Mouse (Mus musculus): ENCODE measurements at regions not wholly inside any gene's neighbourhood (a gene's known extent, or its start where the extent isn't known, plus 50 kb on each side); places are given as distances from the start of the nearest gene placed in this dataset.

DNA sequence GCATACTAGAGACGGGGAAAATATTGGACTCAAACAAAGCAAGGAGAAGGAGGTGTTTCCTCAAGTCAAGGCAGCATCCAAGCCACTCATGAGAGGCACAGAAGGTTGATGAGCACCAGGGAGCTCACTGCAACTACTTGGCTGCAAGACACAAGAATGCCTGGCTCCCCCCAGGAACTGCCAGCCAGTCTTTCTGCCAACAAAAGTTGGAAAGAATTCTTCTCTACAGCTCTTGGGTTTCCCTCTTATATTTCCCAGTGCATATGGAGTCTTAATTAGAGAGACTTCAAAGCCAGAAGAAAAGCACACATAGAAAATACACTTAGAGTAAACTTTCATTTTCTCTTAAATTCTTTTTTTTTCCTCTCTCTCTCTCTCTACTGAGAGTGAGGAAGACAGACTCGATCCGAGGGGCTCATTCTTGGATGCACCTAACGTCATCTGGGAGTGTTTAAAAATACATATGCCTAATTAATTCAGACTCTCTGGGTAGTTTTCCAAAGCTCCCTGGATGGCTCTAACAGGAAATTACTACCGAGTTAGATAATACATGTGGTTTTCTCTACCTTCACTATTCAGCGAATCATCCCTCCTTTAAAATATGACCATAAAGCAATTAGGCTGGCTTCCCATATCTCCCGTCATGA, 222.7 kb downstream of the Fam84b start:
- no peak for DNase-seq (ENCODE audit: low spot score)

DNA sequence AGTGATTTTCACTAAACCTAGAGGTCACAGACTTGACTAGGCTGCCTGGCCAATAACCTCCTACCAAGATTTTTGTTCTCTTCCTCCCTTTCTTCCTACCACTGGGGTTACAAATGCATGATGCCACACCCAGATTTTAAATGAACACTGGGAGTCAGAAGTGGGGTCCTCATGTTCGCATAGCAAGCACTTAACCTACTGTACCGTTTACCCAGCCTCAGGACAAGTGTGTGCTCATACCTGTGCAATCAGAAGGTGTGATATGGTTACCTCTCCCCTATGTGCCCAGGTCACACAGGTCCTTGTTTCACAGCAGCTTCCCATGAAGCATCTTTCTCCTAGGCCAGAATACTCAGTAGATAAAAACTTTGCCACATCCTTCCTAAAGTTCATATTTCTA, 234.8 kb downstream of the Fam84b start:
- peak; percentile 4 for DNase-seq (ENCODE audit: low spot score)

DNA sequence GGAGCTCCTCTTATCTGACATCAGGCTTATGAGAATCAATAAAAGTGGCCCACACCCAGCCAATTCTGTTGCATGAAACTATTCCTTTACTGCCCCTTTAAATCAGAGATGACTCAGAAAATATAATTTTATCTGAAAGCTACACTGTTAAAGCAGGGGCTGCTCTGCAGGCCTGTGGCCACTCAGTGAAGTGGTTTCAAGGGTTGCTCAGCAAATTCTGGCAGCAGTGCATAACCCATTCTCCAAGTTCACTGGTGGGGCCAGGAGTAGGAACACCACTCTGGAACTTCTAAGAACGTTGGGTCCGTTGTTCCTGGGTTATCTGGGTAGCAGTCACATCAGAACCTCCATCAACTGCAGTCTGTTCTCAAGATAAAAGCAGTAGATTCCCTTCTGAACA, 236.2 kb downstream of the Fam84b start:
- DNase-seq (ENCODE audit: low spot score) = no peak

DNA sequence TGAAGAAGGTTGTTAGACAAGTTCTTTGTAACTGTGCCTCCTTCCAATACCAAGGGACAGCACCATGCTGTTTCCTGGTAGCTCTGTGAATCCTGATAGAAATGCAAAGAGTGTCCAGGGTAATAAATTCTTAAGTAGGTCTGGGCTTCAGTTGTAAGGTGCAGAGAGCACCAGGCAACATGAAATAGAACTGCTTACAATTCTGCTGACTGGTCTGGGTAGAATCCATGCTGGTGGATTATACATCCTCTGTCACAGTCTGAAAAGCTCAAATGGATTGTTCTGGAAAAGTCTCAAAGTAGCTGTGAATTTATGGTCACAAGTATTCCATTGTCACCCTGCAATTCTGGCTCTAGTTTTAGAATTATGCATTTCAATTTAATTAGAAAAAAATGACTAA, 251.7 kb downstream of the Fam84b start:
- no peak for DNase-seq (ENCODE audit: low spot score)

DNA sequence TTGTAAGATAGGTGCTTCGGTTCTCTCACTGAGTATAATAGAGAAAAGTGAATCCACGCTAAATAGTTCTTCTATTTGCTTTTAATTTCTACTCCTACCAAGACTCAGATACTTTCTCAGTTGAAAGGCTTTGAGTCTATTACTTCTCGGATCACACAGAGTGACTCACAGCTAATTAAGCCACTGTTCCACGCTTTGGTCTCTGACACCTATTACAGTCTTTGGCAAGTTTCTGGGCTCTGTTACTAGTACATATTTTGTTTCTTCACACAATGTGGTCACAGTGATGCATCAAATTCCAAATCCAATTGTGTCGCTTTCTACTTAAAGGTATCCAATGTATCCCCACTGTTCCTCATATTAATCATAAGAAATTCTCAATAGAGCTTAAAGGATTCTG, 276.5 kb downstream of the Fam84b start:
- DNase-seq (ENCODE audit: low spot score) = no peak

DNA sequence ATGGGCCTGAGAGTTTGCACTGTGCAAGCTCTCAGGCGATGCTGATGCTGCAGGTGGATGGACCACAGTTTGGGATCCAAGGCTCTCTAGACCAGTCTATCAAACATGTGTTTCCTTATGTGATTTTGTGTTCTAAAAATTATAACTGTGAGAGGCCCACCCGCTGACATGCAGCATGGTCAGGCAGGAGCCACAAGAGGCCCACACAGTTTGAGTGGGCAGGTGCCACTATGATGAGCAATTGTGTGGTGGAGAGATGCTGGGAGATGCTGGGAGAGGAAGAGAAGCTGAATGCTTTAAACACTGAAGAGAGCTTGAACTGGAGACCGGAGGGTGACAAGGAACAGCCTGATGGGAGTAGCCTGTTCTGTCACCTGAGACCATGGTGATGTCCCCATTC, 287.3 kb downstream of the Fam84b start:
- DNase-seq (ENCODE audit: low spot score) = no peak

DNA sequence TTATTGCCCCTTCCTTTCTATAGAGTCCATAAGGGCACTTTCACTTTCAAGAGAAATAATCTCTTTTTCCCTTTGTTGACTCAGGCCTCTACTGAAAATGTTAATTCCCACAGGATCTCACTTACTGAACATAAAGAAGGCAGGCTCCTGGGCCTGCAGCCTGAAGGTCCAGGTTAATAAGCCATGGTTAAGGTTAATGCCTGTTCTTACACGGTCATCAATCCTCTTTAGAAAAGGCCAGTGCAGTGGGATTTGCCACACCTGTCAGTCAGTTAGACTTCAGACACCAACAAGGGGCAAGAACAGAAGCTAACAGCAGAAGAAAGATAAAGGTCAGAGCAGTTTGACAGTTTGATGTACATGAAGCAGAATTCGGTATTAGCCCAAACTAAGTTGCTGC, 288.6 kb downstream of the Fam84b start:
- no peak for DNase-seq (ENCODE audit: low spot score)

DNA sequence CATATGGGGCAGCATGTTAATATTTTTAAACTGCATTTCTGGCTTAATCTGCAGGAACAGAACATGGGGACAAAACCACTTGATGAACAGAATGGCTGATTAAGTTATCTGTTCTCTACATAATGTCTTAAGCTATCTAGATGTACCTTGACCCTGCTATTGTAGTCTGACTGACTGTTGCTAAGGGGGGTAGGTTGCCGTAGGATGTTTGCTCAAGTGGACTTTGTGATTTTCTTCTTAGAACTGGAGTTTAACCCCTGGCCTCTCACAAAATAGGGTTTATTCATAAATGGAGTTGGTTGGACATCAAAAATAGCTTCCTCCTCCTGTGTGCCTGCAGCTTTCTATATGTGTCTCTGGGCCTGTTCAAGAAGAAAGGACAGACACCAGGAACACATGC, 292.9 kb downstream of the Fam84b start:
- DNase-seq (ENCODE audit: low spot score) = no peak

DNA sequence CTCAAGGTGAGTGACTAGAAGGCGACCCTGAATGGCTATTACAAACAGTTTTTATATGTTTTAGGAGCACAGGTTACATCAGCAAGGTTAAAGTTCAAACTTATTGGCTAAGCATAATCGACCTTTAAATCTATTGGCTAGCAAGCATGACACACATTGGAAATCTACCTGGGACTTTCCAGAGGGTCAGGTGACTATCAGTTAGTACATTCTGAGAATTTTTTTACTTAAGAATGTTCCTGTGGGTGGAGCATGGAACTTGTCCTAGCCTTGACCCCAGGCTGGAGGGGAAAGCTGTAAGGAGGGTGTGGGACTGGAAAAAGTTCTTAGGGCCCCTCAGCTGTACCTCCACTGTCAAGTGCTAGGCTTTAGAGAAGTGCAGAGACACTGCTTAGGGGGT, 297.9 kb downstream of the Fam84b start:
- DNase-seq (ENCODE audit: low spot score) = no peak

DNA sequence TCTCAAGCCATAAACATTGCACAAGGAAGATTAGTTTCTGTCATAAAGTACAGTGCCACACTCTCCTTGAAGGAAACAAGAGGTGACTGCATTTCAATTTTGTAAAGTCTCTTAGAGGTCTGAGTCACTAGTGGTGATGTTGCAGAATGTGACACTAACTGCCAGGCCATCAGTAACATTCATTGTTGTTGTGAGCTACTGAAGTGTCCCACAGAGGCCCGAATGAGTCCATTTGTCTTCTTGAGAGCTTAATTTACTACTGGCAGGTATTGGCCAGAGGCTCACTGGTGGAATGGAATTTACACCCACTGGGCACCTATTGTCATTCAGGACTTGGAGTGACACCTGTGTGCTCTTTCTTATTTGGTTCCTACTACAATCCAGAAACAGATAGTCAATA, 299.0 kb downstream of the Fam84b start:
- no peak for DNase-seq (ENCODE audit: low spot score)

DNA sequence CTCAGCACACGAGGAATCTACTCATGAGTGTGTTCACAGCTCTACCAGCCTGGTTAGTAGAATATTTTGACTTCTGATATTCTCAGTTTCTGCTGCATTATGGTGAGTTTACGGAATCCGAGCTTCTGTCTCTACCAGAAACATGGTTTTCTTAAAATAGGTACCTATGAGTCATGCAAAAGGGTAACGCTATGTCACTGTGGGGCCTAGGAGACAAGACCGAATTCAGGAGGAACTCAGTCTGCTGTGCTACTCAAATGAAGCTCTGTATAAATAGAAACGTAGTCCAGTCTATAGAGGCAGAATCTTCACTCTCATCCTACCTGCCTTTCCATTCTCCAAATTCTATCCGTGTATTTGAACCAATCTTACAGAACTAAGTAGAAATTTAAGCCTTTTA, 305.5 kb downstream of the Fam84b start:
- no peak for DNase-seq (ENCODE audit: low spot score)

DNA sequence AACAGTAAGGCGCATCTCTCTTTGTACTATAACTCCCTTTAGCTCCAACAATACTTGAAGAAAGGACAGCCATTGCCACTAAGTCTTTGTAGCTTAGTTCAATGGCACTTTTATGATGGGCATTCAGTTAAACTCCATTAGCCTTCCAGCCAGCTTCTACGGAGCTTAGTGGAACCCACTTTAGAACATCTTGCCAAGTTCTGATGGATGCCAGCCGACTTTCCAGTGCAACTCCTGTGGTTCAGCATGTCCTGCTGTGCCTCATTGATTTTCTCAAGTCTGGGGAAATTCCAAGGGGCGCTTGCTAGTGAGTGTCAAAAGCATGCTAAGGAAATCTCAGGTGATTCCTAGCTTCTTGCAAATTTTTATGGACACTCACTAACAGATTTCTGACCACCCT, 316.4 kb downstream of the Fam84b start:
- no peak for DNase-seq (ENCODE audit: low spot score)

DNA sequence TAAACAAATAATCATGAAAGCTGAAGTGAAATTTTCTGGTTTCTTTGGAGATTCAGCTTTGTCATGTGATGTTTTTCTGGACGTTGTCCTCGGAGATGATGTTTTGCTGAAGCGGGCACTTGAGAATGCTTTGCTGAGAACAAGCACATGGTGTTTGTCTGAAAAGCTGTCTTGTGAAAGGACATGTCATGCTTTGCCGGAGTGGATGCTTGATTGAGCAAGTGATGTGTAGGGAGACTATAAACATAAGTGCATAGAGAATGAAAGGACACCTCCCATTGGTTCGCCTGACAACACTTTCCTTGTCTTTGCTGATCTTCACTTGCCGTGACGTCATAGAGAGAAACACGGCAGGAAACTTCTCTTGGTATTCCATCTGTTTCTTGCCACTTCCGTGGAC, 318.9 kb downstream of the Fam84b start:
- peak; percentile 16 for DNase-seq (ENCODE audit: low spot score)

DNA sequence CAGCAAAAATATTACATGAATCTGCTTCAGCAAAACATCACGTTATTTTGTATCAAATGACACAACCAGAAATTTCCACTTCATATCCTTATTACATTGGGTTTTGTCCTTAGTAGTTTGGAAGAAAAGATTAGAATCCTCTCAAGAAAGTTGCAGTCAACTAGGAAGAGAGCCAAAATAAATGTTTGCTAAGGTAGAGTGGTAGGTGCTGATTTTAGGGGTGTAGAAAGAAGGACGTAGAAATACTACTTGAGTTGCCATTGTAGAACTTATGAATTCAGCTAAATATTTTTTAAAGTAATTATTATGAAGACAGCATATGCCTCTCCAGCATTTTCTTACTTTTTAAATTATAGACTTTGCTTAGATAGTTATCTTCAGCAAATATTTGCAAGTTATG, 336.8 kb downstream of the Fam84b start:
- DNase-seq (ENCODE audit: low spot score) = peak; percentile 22

DNA sequence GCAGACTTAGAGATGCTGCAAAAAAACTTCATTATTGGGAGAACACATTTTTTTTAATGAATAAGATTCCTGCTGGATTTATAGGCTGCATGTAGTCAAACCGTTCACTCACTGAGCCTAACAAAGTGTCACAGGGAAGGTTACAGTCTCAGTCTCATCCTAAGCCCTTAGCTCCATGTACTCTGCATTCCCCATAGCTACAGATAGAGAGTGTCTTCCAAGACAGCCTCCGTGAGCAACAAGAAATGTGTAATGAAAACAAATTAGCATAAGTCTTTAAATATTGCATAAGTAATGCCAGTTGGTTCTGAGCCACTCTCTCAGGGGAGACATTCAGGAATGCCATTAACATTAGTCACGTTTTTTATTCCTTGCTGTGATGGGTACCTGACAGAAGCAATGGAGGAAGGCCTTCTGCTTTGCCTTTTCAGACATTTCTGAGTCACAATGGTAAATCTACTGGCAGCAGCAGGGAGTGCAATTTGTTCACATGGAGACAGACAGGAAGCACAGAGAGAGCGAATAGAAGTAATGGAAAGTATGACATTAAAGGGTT, 376.7 kb downstream of the Fam84b start:
- no peak for DNase-seq (ENCODE audit: low spot score)

DNA sequence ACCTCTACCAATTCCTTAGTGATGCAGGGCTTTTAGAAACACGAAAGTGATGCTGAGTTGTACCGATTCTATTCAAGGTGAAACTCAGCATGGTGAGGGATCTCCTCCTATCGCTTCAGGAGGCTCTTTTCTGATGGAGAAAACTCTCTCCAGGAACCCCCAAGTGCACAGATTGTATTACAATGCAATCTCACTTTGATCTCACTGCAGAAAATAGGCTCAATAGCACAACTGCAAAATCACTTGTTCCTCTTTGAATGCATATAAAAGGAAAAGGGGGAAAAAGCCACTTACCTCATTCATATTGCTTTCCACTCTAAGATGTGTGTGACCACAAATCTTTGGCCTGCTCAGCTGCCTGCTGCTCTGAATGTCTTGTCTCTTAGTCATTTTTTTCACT, 378.5 kb downstream of the Fam84b start:
- no peak for DNase-seq (ENCODE audit: low spot score)

DNA sequence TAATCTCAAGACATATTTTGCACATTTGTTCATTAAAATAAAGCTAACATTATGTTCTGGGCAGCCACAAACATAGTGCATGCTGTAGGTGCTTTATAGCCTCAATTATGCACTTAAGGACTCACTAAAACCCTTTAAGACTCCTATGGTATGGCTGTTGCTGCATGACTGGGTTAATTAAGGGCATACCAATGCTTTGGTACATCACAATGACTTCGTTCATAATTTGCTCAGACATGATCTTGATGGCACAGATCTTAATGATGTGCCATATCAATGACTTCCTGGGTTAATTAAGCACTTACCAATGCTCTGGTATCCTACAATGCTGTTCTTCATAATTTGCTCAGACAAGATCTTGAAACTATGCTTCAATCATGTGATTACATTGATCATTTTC, 415.5 kb upstream of the 4933412E24Rik start:
- no peak for DNase-seq (ENCODE audit: low spot score)

DNA sequence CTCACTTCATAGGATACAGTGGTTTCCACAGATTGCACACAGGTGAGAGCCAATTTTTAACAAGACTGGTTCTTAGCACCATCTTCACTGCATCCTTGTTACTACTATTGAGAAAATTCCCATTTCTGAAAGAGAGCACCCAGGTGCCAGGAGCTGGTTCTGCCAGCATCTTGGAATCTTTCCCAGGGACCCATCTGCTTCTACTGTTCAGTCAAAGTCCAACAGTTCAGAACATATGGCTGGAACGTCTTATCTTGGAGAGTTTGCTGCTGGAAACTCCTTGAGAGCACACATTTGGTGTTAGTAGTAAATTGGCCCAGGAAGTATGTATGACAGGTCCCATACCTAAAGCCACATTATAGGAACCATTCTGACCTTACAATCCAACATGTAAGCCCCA, 402.7 kb upstream of the 4933412E24Rik start:
- no peak for DNase-seq (ENCODE audit: low spot score)

DNA sequence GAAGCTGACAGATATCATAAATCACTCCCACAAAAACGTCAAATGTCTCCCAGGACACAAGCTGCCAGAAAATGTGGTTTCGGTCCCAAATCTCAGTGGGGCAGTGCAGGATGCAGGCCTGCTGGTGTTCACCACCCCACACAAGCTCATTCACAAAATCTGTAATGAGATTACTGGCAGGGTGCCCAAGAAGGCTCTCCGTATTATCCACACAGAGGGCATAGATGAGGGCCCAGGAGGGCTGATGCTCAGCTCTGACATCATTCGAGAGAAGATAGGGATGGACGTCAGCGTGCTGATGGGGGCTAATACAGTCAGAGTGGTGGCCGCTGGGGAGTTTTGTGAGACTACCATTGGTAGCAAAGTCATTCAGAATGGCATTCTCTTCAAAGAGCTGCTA, 375.9 kb upstream of the 4933412E24Rik start:
- no peak for DNase-seq (ENCODE audit: low spot score)

DNA sequence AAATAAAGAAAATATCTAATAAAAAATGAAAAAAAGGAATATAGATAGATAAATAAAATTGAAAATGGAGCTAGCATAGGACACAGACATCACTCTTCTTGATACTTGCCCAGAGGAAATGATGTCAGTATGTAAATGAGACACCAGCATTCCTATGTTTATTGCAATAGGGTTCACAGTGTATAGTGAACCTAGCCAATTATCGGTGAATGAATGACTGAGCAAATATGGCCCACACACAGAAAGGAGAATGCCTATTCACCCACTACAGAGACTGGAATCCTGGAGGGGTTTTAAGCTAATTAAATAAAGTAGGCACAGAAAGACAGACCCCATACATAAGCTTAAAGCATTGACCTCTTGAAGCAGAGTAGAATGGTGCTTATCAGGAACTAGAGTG, 373.9 kb upstream of the 4933412E24Rik start:
- DNase-seq (ENCODE audit: low spot score) = no peak

DNA sequence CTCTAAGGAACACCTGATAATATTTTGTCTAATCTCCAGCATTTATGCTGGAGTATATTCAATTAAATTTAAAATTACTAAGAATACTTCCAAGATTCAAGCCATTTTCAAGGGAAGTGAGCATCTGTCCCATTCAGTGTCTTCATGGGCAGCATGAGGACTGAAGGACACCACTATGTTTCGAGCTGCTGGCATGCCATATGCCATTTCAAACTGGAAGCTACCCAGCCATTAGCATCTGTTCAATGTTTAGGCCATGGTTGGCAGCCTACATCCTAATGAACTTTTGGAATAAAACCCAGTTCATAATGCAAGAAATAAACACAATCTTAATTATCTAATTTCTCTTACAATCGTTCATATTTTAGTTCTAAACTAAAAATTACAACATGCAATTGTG, 371.5 kb upstream of the 4933412E24Rik start:
- DNase-seq (ENCODE audit: low spot score) = no peak
